Mouse (Mus musculus): ENCODE data around the gene Reep6. TPM values are rescaled to one million over a fixed set of nuclear protein-coding genes. Genes with fewer than 3 reads are reported as not detected.

Gene Reep6
- polyA plus RNA-seq, 1 experiment, result 287 TPM

DNA sequence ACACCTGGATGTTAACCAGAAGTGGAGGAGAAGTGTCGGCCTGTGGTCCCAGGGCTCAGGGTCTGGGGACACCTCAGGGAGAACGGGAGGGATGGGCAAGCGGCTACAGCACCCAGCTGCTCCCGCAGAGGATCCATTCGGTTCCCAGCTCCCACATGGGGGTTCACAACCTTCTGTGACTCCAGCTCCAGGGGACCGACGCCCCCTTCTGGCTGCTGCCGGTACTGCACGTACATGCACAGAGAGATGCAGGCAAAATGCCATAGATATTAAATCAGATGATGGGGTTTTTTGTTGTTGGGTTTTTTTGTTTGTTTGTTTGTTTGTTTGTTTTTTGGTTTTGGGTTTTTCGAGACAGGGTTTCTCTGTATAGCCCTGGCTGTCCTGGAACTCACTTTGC, 48.0 kb downstream of the Reep6 start:
- WGBS, result 50% methylated on average over 10 of the region's 10 CpGs
- no peak overlapping the region for H3K27ac ChIP-seq (ENCODE audit: insufficient read depth, low read depth, low read length)
- H3K27me3 ChIP-seq (ENCODE audit: control insufficient read depth, insufficient read depth, low read length), result no peaks in the 10 kb centered on the region
- no peaks in the 10 kb centered on the region for H3K4me1 ChIP-seq (ENCODE audit: control insufficient read depth, insufficient read depth, insufficient read length, low read length)
- peaks cover 12% of the 10 kb centered on the region for H3K36me3 ChIP-seq (ENCODE audit: control insufficient read depth, insufficient read depth, low read length)
- TF ChIP-seq CTCF (IDR thresholded peaks at IDR 0.05; ENCODE audit: extremely low read depth, insufficient read length, insufficient replicate concordance, low read depth, low read length), result peak; percentile 67; the same call in 1 of the 2 replicates
- TF ChIP-seq POLR2A (IDR thresholded peaks at IDR 0.05; ENCODE audit: low read depth, low read length), result no peak
- H3K4me3 ChIP-seq (ENCODE audit: low read depth, low read length), result no peak overlapping the region

DNA sequence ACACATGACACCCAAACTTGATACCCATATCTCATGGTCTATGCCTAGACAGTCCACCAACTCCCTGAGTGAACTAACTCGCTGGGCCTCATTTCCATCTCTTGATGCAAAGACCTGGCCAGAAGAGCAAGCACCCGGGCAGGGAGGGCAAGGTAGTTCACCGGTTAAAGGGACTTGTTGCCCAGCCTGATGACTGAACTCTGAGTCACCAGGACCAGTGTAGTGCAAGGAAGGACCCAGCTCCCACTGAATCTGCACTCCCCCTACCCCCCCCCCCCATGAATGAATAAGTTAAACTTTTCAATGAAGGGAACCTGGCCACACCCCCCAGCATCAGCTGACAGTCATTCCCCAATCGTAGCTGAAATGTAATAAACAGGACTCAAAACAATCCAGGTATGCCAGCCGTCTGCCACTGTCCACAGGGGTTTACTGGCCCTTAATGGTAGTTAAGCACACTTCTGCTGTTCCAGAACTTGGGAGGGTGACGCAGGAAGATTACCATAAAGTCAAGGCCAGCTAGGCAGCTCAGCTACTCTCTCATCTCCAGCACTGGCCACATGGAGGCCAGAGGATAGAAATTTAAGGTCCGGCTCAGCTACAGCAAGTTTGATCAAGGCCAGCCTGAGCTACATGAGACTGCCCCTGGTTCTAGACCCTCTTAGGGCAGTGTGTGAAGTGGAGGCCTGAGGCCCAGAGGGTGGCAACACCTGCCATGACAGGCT, 53.0 kb downstream of the Reep6 start:
- Histone ChIP-seq H3K4me1 (ENCODE audit: control insufficient read depth, insufficient read depth, insufficient read length, low read length) (peaks cover 10% of the 10 kb centered on the region), H3K4me3 (ENCODE audit: low read depth, low read length) (no peak overlapping the region), H3K27me3 (ENCODE audit: control insufficient read depth, insufficient read depth, low read length) (no peaks in the 10 kb centered on the region), H3K36me3 (ENCODE audit: control insufficient read depth, insufficient read depth, low read length) (peaks cover 12% of the 10 kb centered on the region), H3K27ac (ENCODE audit: insufficient read depth, low read depth, low read length) (no peak overlapping the region)
- 91% methylated on average over 7 of the region's 7 CpGs for WGBS
- TF ChIP-seq POLR2A (IDR thresholded peaks at IDR 0.05; ENCODE audit: low read depth, low read length), result no peak
- no peak for TF ChIP-seq CTCF (IDR thresholded peaks at IDR 0.05; ENCODE audit: extremely low read depth, insufficient read length, insufficient replicate concordance, low read depth, low read length)

DNA sequence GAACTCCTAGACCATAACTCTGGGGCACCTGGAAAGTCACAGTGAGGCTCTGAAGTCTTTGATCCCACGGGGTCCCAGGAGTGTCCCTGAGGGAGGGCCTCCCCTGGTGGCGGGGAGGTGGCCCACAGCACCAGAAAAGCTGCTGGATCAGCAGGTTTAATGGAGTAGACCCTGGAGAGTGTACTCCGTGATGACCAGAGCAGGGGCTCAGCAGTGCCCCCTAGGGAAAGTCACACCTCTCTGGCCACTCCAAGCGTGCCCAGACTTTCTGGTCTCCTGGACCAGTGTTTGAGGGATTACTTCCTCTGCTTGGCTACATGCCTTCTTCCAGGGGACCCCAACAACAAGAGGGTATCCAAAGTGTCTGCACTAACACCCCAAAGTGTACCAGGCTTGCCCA, 53.7 kb downstream of the Reep6 start:
- H3K4me3 ChIP-seq (ENCODE audit: low read depth, low read length), result no peak overlapping the region
- TF ChIP-seq CTCF (IDR thresholded peaks at IDR 0.05; ENCODE audit: extremely low read depth, insufficient read length, insufficient replicate concordance, low read depth, low read length), result no peak
- peaks cover 15% of the 10 kb centered on the region for H3K4me1 ChIP-seq (ENCODE audit: control insufficient read depth, insufficient read depth, insufficient read length, low read length)
- 72% methylated on average over 4 of the region's 4 CpGs for WGBS
- H3K27ac ChIP-seq (ENCODE audit: insufficient read depth, low read depth, low read length), result no peak overlapping the region
- peaks cover 12% of the 10 kb centered on the region for H3K36me3 ChIP-seq (ENCODE audit: control insufficient read depth, insufficient read depth, low read length)
- no peaks in the 10 kb centered on the region for H3K27me3 ChIP-seq (ENCODE audit: control insufficient read depth, insufficient read depth, low read length)

DNA sequence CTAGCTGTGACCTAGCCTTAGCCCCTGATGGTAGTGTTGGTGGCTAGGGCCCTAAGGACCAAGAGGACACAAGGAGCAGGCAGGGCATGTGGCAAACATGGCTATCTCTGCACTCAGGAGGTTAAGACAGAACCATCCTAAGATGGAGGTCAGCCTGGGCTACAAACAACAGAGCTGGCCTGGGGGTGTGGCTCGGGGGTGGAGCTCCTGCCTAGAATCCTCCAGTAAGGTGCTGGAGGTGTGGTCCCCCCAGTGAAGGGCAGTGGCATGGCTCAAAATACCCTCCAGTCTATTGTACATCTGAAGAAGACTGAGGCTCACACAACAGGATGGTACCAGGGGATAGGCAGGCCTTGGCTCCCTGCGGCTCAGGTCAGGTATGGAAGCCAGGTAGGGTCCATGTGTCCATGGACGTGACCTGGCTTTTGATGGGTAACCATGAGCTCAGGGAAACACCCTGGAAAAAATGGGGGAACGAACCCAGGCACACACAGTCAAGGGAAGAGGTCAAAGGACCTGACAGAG, 54.4 kb downstream of the Reep6 start:
- no peaks in the 10 kb centered on the region for H3K27me3 ChIP-seq (ENCODE audit: control insufficient read depth, insufficient read depth, low read length)
- 82% methylated on average over 4 of the region's 4 CpGs for WGBS
- H3K4me3 ChIP-seq (ENCODE audit: low read depth, low read length), result no peak overlapping the region
- no peak overlapping the region for H3K27ac ChIP-seq (ENCODE audit: insufficient read depth, low read depth, low read length)
- TF ChIP-seq POLR2A (IDR thresholded peaks at IDR 0.05; ENCODE audit: low read depth, low read length) (no peak), CTCF (IDR thresholded peaks at IDR 0.05; ENCODE audit: extremely low read depth, insufficient read length, insufficient replicate concordance, low read depth, low read length) (no peak)
- H3K36me3 ChIP-seq (ENCODE audit: control insufficient read depth, insufficient read depth, low read length), result peaks cover 12% of the 10 kb centered on the region
- peaks cover 18% of the 10 kb centered on the region for H3K4me1 ChIP-seq (ENCODE audit: control insufficient read depth, insufficient read depth, insufficient read length, low read length)

DNA sequence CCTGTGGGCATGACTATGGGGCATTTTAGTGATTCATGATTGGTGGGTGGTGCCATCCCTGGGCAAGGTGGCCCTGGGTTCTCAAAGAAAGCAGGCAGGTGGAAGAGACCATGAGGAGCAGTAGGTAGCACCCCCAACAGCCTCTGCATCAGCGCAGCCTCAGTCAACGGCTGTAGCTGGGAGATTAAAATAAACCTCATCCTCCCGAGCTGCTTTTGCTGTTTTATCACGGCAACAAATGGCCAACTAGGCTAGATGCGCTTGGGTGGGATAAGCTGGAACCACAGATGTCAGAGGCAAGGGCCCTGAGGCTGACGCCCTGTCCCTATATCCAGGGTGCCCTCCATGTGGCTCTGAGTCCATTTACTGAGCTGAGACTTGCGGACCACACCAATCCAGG, 55.0 kb downstream of the Reep6 start:
- Histone ChIP-seq H3K36me3 (ENCODE audit: control insufficient read depth, insufficient read depth, low read length) (peaks cover 12% of the 10 kb centered on the region), H3K4me3 (ENCODE audit: low read depth, low read length) (no peak overlapping the region), H3K27ac (ENCODE audit: insufficient read depth, low read depth, low read length) (no peak overlapping the region), H3K4me1 (ENCODE audit: control insufficient read depth, insufficient read depth, insufficient read length, low read length) (peaks cover 18% of the 10 kb centered on the region), H3K27me3 (ENCODE audit: control insufficient read depth, insufficient read depth, low read length) (no peaks in the 10 kb centered on the region)
- 85% methylated on average over 7 of the region's 7 CpGs for WGBS
- TF ChIP-seq CTCF (IDR thresholded peaks at IDR 0.05; ENCODE audit: extremely low read depth, insufficient read length, insufficient replicate concordance, low read depth, low read length) (no peak), POLR2A (IDR thresholded peaks at IDR 0.05; ENCODE audit: low read depth, low read length) (no peak)

DNA sequence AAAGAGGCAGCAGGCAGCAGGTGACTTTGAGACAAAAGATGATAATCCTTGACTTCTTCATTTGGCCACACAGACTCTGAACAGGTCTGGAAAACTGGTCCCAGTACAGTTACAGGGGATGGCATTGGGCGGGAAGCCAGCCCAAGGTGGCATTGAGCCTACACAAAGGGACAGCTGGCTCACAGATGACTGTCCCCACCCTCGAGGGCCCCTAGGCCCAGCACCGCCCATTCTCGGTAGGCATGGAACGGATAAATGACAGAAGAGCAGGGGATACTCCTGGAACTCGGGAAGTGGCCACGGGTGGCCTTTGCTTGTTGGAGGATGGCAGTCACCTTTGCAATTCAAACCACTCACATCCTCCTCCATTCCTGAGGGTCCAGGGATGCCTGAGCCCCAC, 55.6 kb downstream of the Reep6 start:
- peak overlapping the region; percentile 61; the same call in 1 of the 2 replicates for H3K4me3 ChIP-seq (ENCODE audit: low read depth, low read length)
- H3K27me3 ChIP-seq (ENCODE audit: control insufficient read depth, insufficient read depth, low read length), result no peaks in the 10 kb centered on the region
- H3K36me3 ChIP-seq (ENCODE audit: control insufficient read depth, insufficient read depth, low read length), result peaks cover 12% of the 10 kb centered on the region
- peaks cover 18% of the 10 kb centered on the region for H3K4me1 ChIP-seq (ENCODE audit: control insufficient read depth, insufficient read depth, insufficient read length, low read length)
- TF ChIP-seq POLR2A (IDR thresholded peaks at IDR 0.05; ENCODE audit: low read depth, low read length) (no peak), CTCF (IDR thresholded peaks at IDR 0.05; ENCODE audit: extremely low read depth, insufficient read length, insufficient replicate concordance, low read depth, low read length) (no peak)
- 40% methylated on average over 7 of the region's 7 CpGs for WGBS
- no peak overlapping the region for H3K27ac ChIP-seq (ENCODE audit: insufficient read depth, low read depth, low read length)

Other genes starting within 250 kb of the Reep6 start
- 61.2 and 126 TPM in 2 replicates for gene Sbno2, start 224.4 kb upstream of the Reep6 start, polyA plus RNA-seq (2012; rRNA removed)
- 77.5 and 124 TPM in 2 replicates for gene Stk11, start 214.2 kb upstream of the Reep6 start, polyA plus RNA-seq (2012; rRNA removed)
- 2,309 and 4,813 TPM in 2 replicates for gene Atp5d, start 191.3 kb upstream of the Reep6 start, polyA plus RNA-seq (2012; rRNA removed)
- 3.7 and 6.6 TPM in 2 replicates for gene Cbarp, start 189.1 kb upstream of the Reep6 start, polyA plus RNA-seq (2012; rRNA removed)
- gene Midn, start 181.7 kb upstream of the Reep6 start, polyA plus RNA-seq (2012; rRNA removed), result 151 and 372 TPM in 2 replicates
- gene Cirbp, start 164.0 kb upstream of the Reep6 start, polyA plus RNA-seq (2012; rRNA removed), result 18.5 and 48.0 TPM in 2 replicates
- 6.8 and 9.0 TPM in 2 replicates for gene 1600002K03Rik, start 157.0 kb upstream of the Reep6 start, polyA plus RNA-seq (2012; rRNA removed)
- gene Efna2, start 150.5 kb upstream of the Reep6 start, polyA plus RNA-seq (2012; rRNA removed), result 1.5 and 1.8 TPM in 2 replicates
- gene Mum1, start 103.5 kb upstream of the Reep6 start, polyA plus RNA-seq (2012; rRNA removed), result 11.6 and 23.7 TPM in 2 replicates
- gene Ndufs7, start 80.8 kb upstream of the Reep6 start, polyA plus RNA-seq (2012; rRNA removed), result 800 and 1,176 TPM in 2 replicates
- gene Gamt, start 68.9 kb upstream of the Reep6 start, polyA plus RNA-seq (2012; rRNA removed), result 13.1 and 55.2 TPM in 2 replicates
- 46.6 and 89.3 TPM in 2 replicates for gene Dazap1, start 68.5 kb upstream of the Reep6 start, polyA plus RNA-seq (2012; rRNA removed)
- 741 and 887 TPM in 2 replicates for gene Rps15, start 37.5 kb upstream of the Reep6 start, polyA plus RNA-seq (2012; rRNA removed)
- 0.65 and 0.96 TPM in 2 replicates for gene Apc2, start 34.0 kb upstream of the Reep6 start, polyA plus RNA-seq (2012; rRNA removed)
- gene 2310011J03Rik, start 9.4 kb upstream of the Reep6 start, polyA plus RNA-seq (2012; rRNA removed), result 47.4 and 74.1 TPM in 2 replicates
- gene Pcsk4, start 455 bp upstream of the Reep6 start, polyA plus RNA-seq (2012; rRNA removed), result 18.0 and 27.0 TPM in 2 replicates
- 74.2 and 136 TPM in 2 replicates for gene Adamtsl5, start 18.5 kb downstream of the Reep6 start, polyA plus RNA-seq (2012; rRNA removed)
- 0.75 and 5.9 TPM in 2 replicates for gene Plk5, start 26.5 kb downstream of the Reep6 start, polyA plus RNA-seq (2012; rRNA removed)
- 10.3 and 20.6 TPM in 2 replicates for gene Mex3d, start 57.7 kb downstream of the Reep6 start, polyA plus RNA-seq (2012; rRNA removed)
- 55.1 and 85.7 TPM in 2 replicates for gene Mbd3, start 69.6 kb downstream of the Reep6 start, polyA plus RNA-seq (2012; rRNA removed)
- gene Uqcr11, start 76.9 kb downstream of the Reep6 start, polyA plus RNA-seq (2012; rRNA removed), result 2,051 and 2,588 TPM in 2 replicates
- 45.6 and 101 TPM in 2 replicates for gene Tcf3, start 103.7 kb downstream of the Reep6 start, polyA plus RNA-seq (2012; rRNA removed)
- 0.29 and 2.8 TPM in 2 replicates for gene Onecut3, start 164.9 kb downstream of the Reep6 start, polyA plus RNA-seq (2012; rRNA removed)
- gene Atp8b3, start 209.2 kb downstream of the Reep6 start, polyA plus RNA-seq (2012; rRNA removed), result not detected in 2 replicates
- gene Rexo1, start 231.6 kb downstream of the Reep6 start, polyA plus RNA-seq (2012; rRNA removed), result 33.1 and 63.7 TPM in 2 replicates
- 18.4 and 33.2 TPM in 2 replicates for gene Klf16, start 247.4 kb downstream of the Reep6 start, polyA plus RNA-seq (2012; rRNA removed)